Mouse (Mus musculus) heart, adult 8-10 months (tissue): ENCODE data around the gene Ccdc6. TPM values are rescaled to one million over a fixed set of nuclear protein-coding genes. Genes with fewer than 3 reads are reported as not detected.
"Not testable (repeated sequence)": the region's sequence is repeated elsewhere in the genome, so short reads cannot be mapped to it uniquely, and the experiment has no call there.

ENCODE experiments used
- DNase-seq: peaks from one replicate; pipeline ENCODE4 v3.0.0; 2022; ENCODE audit warnings: low spot score
- total RNA-seq, 4 experiments: library from RNA; stranded (reverse); gene quantifications; 2 replicates each; pipeline ENCODE4 v1.2.4; 2022

Ccdc6 gene
- total RNA-seq, 4 experiments from 2014 or later: 23.3 to 28.6 (median 24.9) TPM

GRCm38 (mm10) chr10:70204505-70205399 lies 107.8 kb downstream of the Ccdc6 start, which contains the start of gene Mrln:
Mrln (plus strand) TSS chr10:70204664.
- DNase-seq: no peak

DNA sequence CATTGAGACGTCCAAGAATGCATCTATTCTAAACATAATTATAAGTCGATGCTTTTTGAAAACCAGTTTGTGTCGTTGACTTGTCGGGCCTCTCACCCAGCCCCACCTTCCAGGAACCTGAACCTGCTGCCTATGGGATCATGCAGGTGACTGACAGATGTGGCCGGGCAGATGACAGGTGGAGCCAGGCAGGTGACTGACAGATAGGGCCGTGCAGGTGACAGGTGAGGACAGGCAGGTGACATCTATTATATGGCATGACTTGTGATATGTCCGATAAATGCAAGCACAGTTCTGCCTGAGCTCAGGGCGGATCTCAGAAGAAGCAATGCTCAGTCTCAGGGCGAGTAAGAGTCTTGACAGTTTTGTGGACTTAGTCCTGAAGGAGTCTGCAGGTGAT lies 114.4 kb downstream of the Ccdc6 start:
- no peak for DNase-seq

GRCm38 (mm10) chr10:70220971-70221370 lies 124.0 kb downstream of the Ccdc6 start:
- DNase-seq: no peak

DNA sequence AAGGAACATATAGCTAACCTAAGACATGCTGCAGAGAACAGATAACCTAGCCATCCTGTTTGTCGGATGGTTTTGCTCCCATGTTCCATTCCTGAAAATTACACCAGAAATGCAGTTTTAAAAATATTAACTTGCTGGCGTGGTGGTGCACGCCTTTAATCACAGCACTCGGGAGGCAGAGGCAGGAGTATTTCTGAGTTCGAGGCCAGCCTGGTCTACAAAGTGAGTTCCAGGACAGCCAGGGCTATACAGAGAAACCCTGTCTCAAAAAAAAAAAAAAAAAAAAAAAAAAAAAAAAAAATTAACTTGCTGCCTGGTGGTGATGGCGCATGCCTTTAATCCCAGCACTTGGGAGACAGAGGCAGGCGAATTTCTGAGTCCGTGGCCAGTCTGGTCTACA lies 125.3 kb downstream of the Ccdc6 start:
- DNase-seq: not testable (repeated sequence)

- DNase-seq: no peak
These were observed 127.7 kb downstream of the Ccdc6 start for GRCm38 (mm10) chr10:70224571-70224970.

DNA sequence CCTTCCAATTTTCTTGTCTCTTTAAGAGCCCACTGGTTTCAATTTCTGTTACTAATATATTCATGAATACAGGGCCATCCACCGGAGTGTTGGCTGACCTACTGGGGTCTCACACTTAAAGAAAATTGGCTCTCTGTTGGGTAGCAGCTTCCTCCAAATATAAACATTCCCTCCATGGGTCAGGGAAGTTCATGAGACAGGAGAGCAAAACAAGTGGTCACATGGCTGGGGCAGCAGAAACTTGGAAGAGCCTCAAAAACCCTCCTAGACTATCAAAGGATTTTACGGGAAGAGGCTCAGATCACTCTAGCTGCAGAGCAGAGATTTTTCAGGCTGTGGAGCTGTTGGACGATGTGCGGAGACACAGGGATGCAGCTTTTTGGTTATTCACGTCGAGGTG lies 128.8 kb downstream of the Ccdc6 start:
- no peak for DNase-seq

- DNase-seq: no peak
These were observed 129.7 kb downstream of the Ccdc6 start for GRCm38 (mm10) chr10:70226608-70227007.

- DNase-seq: peak; percentile 35
These were observed 133.4 kb downstream of the Ccdc6 start for GRCm38 (mm10) chr10:70230352-70230751.

DNA sequence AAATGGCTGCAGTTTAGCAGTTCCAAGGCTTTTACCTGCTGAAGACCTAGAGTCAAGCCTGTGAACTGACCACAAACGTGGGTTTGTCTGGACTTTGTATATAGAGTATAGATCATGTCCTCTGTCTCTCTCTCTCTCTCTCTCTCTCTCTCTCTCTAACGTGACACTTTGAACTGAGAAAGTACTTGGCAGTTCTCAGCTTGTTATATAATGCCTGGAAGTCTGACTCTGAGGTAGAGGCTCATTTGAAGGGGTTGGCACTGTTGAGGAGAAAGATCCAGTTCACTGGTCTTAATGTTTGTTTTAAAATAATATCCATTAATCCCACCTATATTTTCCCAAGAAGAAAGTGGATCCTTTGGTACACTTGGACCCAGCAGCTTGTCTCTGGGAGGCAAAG lies 141.0 kb downstream of the Ccdc6 start:
- no peak for DNase-seq

Other genes with a start within 250 kb of the Ccdc6 start
- gene Mrln, start 107.5 kb downstream of the Ccdc6 start, total RNA-seq: 1 to 10 TPM; 1.9 to 4.2 (median 3.0) TPM
- gene Slc16a9, start 148.0 kb downstream of the Ccdc6 start, total RNA-seq: 1 to 10 TPM; 2.3 to 4.3 (median 3.8) TPM